Mouse (Mus musculus) olfactory bulb, adult 2 months (tissue): ENCODE measurements around the gene Polr3c.

ENCODE experiments used
- CTCF ChIP-seq: fragments of 200-500 bp; IDR thresholded peaks from 2 replicates; pipeline ENCODE4 v1.5.1; 2012; ENCODE audit warnings: low read depth, mild to moderate bottlenecking, low read length, moderate library complexity; ENCODE audit not compliant: insufficient read depth
- POLR2A ChIP-seq: fragments of 200-500 bp; IDR thresholded peaks from 2 replicates; pipeline ENCODE4 v1.6.1; 2012; ENCODE audit warnings: mild to moderate bottlenecking, low read depth, low read length, moderate library complexity; ENCODE audit not compliant: insufficient read depth

- TF ChIP-seq CTCF (peak; percentile 41; the same call in 1 of the 2 replicates), POLR2A (no peak)
Observed at GRCm38 (mm10) chr3:96704778-96705177, 22.6 kb downstream of the Polr3c start.
